Mouse (Mus musculus): ENCODE data around the gene Pard3b.

Gene Pard3b

DNA sequence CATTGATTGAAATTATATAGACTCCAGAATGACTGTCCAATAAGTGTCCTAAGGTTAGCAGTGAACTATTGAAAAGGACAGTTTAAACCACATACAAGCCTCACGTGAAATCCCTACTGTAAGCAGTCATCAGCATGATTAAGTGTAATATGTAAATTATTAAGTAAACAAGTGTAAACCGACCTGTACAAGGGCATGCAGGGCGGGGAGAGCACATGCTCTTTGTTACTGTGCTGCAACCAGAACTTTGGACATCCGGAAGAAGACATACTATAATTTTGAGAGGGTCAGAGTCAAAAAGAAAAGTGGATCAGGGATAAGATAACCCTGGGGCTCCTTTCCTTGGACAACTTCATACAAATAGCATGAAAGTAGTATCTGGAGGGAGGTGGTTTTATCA is 749.4 kb downstream of the Pard3b start:
- H3K27me3 ChIP-seq (ENCODE audit: insufficient read depth, low read length) = peaks cover 6% of the 10 kb centered on the region; the same call in 1 of the 2 replicates
- H3K9me3 ChIP-seq (ENCODE audit: low read length) = no peaks in the 10 kb centered on the region
- no peak overlapping the region for H3K4me3 ChIP-seq (replicated peaks; ENCODE audit: low read length)
- TF ChIP-seq NANOG (IDR thresholded peaks at IDR 0.05; ENCODE audit: borderline replicate concordance, low read length) = no peak
- TF ChIP-seq CTCF (conservative IDR thresholded peaks at IDR 0.05; ENCODE audit: low read length) = no peak
- no peak for TF ChIP-seq POU5F1 (IDR thresholded peaks at IDR 0.05; ENCODE audit: borderline replicate concordance, low read length)
- no peaks in the 10 kb centered on the region for H3K36me3 ChIP-seq (ENCODE audit: insufficient read depth, low read length)
- 0 out of 2 replicates have a peak, but pooled peaks cover 5% of the 10 kb centered on the region for H3K4me1 ChIP-seq (replicated peaks; ENCODE audit: low read depth, low read length)

DNA sequence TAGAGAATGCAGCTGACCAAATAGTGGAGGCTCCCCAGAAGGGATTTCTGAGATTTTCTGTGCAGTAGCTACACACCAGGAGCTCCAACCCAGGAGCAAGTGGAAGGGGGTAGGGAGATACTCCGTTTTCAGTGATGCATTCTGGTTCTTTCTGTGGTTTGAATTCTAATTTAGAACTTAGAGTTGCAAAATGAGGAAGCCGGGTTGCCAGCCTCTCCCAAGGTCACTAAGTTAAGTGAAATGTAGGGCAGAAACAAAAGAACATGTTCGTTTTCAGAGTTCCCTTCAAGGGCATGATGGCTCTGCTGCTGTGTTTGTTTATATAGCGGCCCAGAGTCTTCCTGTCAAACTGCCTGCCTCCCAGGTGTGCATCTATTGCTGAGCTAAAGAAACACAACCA is 754.2 kb downstream of the Pard3b start:
- TF ChIP-seq NANOG (IDR thresholded peaks at IDR 0.05; ENCODE audit: borderline replicate concordance, low read length) (no peak), CTCF (conservative IDR thresholded peaks at IDR 0.05; ENCODE audit: low read length) (no peak), POU5F1 (IDR thresholded peaks at IDR 0.05; ENCODE audit: borderline replicate concordance, low read length) (no peak)
- Histone ChIP-seq H3K36me3 (ENCODE audit: insufficient read depth, low read length) (no peaks in the 10 kb centered on the region), H3K4me1 (replicated peaks; ENCODE audit: low read depth, low read length) (peaks cover 13% of the 10 kb centered on the region), H3K27me3 (ENCODE audit: insufficient read depth, low read length) (0 out of 2 replicates have a peak, but pooled peaks cover 5% of the 10 kb centered on the region), H3K4me3 (replicated peaks; ENCODE audit: low read length) (no peak overlapping the region), H3K9me3 (ENCODE audit: low read length) (no peaks in the 10 kb centered on the region)

DNA sequence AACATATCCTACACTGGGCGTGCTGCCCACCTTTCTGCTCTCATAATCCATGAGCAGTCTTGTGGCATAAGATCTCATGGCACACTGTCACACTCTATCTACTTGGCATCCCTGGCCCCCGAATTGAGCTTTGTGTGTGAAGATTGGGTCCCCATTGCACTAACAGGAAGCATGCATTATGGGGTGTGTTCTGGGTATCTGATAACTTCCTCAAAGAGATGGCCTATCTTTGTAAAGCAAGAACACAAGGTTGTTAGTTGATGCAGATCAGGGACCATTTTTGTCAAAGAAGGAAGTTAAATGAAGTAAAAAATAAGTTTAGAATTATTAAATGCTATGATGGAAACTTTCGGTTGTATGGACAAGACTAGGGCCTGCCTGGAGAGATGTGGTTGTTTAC is 755.9 kb downstream of the Pard3b start:
- no peak overlapping the region for H3K4me3 ChIP-seq (replicated peaks; ENCODE audit: low read length)
- no peaks in the 10 kb centered on the region for H3K9me3 ChIP-seq (ENCODE audit: low read length)
- no peak for TF ChIP-seq POU5F1 (IDR thresholded peaks at IDR 0.05; ENCODE audit: borderline replicate concordance, low read length)
- no peak for TF ChIP-seq CTCF (conservative IDR thresholded peaks at IDR 0.05; ENCODE audit: low read length)
- TF ChIP-seq NANOG (IDR thresholded peaks at IDR 0.05; ENCODE audit: borderline replicate concordance, low read length) = no peak
- H3K36me3 ChIP-seq (ENCODE audit: insufficient read depth, low read length) = no peaks in the 10 kb centered on the region
- H3K4me1 ChIP-seq (replicated peaks; ENCODE audit: low read depth, low read length) = peaks cover 27% of the 10 kb centered on the region
- 0 out of 2 replicates have a peak, but pooled peaks cover 5% of the 10 kb centered on the region for H3K27me3 ChIP-seq (ENCODE audit: insufficient read depth, low read length)

DNA sequence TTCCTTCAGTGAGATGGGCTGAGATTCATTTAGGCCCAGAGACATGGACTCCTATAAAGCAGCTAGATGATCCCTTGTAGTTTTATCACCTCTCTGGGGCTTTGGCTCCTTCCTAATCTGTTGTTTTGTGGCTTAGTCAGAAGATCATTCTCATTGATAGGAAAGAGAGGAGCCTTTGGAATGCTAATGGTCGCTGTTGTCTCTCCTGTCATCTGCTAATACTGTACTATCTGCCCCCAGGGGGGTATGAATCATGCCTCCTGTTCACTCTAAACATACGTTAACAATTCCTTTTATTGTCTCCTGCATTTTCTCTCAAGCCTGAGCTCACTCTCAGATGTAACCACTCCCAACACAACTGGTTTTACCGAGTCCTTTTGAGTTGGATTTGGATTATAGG is 759.6 kb downstream of the Pard3b start:
- no peak for TF ChIP-seq CTCF (conservative IDR thresholded peaks at IDR 0.05; ENCODE audit: low read length)
- peak; percentile 94 for TF ChIP-seq NANOG (IDR thresholded peaks at IDR 0.05; ENCODE audit: borderline replicate concordance, low read length)
- peak; percentile 31; the same call in 1 of the 2 replicates for TF ChIP-seq POU5F1 (IDR thresholded peaks at IDR 0.05; ENCODE audit: borderline replicate concordance, low read length)
- H3K4me3 ChIP-seq (replicated peaks; ENCODE audit: low read length) = no peak overlapping the region
- H3K4me1 ChIP-seq (replicated peaks; ENCODE audit: low read depth, low read length) = peaks cover 23% of the 10 kb centered on the region

DNA sequence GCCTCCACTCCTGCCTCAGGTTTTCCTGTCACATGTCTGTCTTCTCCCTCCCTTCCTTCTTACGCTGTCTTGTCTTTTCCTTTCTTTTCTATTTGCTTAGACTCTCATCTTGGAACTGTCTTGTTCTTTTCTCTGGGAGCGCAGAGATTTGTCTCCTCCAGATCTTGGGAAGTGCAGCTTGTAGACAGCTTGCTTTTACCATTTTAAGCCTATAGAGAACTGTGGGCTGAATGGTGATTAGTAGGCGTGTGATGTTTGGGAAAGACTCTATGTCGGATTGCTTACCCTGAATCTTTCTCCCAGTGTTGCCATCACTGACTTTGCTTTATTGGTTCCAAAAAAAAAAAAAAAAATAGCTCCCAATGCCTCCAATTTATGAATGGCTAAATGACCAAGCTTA is 760.1 kb downstream of the Pard3b start:
- TF ChIP-seq CTCF (conservative IDR thresholded peaks at IDR 0.05; ENCODE audit: low read length) (no peak), POU5F1 (IDR thresholded peaks at IDR 0.05; ENCODE audit: borderline replicate concordance, low read length) (no peak), NANOG (IDR thresholded peaks at IDR 0.05; ENCODE audit: borderline replicate concordance, low read length) (no peak)
- Histone ChIP-seq H3K4me3 (replicated peaks; ENCODE audit: low read length) (no peak overlapping the region), H3K9me3 (ENCODE audit: low read length) (no peaks in the 10 kb centered on the region), H3K4me1 (replicated peaks; ENCODE audit: low read depth, low read length) (peaks cover 23% of the 10 kb centered on the region), H3K36me3 (ENCODE audit: insufficient read depth, low read length) (no peaks in the 10 kb centered on the region), H3K27me3 (ENCODE audit: insufficient read depth, low read length) (0 out of 2 replicates have a peak, but pooled peaks cover 3% of the 10 kb centered on the region)

More for the DNA sequence above, 759.6 kb downstream of the Pard3b start:
- no peaks in the 10 kb centered on the region for H3K36me3 ChIP-seq (ENCODE audit: insufficient read depth, low read length)
- 0 out of 2 replicates have a peak, but pooled peaks cover 3% of the 10 kb centered on the region for H3K27me3 ChIP-seq (ENCODE audit: insufficient read depth, low read length)
- H3K9me3 ChIP-seq (ENCODE audit: low read length) = no peaks in the 10 kb centered on the region

DNA sequence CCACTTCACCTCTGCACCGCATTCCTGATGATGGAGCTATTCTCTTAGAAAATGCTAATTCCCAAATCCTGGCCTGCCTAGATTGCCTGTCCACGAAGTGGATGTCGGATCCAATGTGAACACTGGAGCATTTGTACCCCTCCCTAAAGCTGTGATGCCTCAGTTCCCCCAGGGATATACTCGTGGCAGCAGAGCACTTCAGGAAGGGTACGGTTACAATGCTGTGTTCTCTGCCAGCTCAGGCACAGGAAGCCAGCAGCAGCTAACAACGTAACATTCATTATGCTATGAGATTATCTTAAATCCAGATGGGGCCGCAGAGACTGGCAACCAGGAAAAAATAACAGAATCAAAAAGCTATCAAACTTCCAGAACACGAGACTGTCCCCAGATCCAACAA is 766.4 kb downstream of the Pard3b start:
- no peak overlapping the region for H3K4me3 ChIP-seq (replicated peaks; ENCODE audit: low read length)
- no peaks in the 10 kb centered on the region for H3K9me3 ChIP-seq (ENCODE audit: low read length)
- TF ChIP-seq CTCF (conservative IDR thresholded peaks at IDR 0.05; ENCODE audit: low read length) (no peak), POU5F1 (IDR thresholded peaks at IDR 0.05; ENCODE audit: borderline replicate concordance, low read length) (no peak), NANOG (IDR thresholded peaks at IDR 0.05; ENCODE audit: borderline replicate concordance, low read length) (no peak)
- H3K36me3 ChIP-seq (ENCODE audit: insufficient read depth, low read length) = no peaks in the 10 kb centered on the region
- no peaks in the 10 kb centered on the region for H3K4me1 ChIP-seq (replicated peaks; ENCODE audit: low read depth, low read length)
- H3K27me3 ChIP-seq (ENCODE audit: insufficient read depth, low read length) = no peaks in the 10 kb centered on the region; the same call in 1 of the 2 replicates

DNA sequence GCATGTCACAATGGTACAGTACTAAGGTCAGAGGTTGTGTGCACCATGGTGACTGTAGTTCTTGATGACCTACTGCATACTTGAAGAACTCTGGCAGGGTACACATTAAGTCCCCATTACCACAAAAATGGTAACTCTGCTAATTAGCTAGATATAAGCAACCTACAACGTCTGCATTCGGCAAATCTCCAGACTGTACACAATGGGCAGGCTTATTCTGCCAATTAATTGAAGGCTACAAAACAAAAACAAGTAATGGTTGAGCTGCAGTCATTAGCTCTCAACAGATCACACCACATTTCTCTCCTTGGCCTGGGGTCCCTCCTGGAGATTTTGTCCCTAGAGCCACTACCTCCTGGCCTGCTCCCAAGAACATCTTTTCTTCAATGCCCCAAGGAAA is 772.7 kb downstream of the Pard3b start:
- no peak overlapping the region for H3K4me3 ChIP-seq (replicated peaks; ENCODE audit: low read length)
- H3K9me3 ChIP-seq (ENCODE audit: low read length) = no peaks in the 10 kb centered on the region

DNA sequence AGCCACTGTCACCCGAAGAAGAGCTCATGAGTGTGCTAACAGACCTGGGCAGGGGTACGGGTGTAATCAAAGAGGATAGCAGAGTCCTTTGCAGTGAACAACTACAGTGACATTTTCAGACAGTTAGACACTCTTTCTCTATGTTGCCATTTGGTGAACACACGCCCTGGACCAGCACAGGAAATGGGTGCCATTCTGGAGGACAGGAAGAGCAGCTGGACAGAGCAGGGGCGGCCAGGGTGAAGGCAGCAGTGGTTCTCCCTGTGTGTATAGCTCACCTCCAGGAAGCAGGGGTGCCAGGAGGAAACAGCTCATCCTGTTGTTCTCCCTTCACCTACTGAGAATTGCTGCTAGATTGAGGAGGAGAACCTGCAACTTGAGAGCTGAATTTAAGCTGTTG is 773.4 kb downstream of the Pard3b start:
- Histone ChIP-seq H3K9me3 (ENCODE audit: low read length) (no peaks in the 10 kb centered on the region), H3K27me3 (ENCODE audit: insufficient read depth, low read length) (no peaks in the 10 kb centered on the region), H3K4me1 (replicated peaks; ENCODE audit: low read depth, low read length) (no peaks in the 10 kb centered on the region), H3K36me3 (ENCODE audit: insufficient read depth, low read length) (no peaks in the 10 kb centered on the region), H3K4me3 (replicated peaks; ENCODE audit: low read length) (no peak overlapping the region)
- TF ChIP-seq NANOG (IDR thresholded peaks at IDR 0.05; ENCODE audit: borderline replicate concordance, low read length) = no peak
- no peak for TF ChIP-seq POU5F1 (IDR thresholded peaks at IDR 0.05; ENCODE audit: borderline replicate concordance, low read length)
- no peak for TF ChIP-seq CTCF (conservative IDR thresholded peaks at IDR 0.05; ENCODE audit: low read length)

More for the DNA sequence above, 772.7 kb downstream of the Pard3b start:
- no peak for TF ChIP-seq POU5F1 (IDR thresholded peaks at IDR 0.05; ENCODE audit: borderline replicate concordance, low read length)
- TF ChIP-seq NANOG (IDR thresholded peaks at IDR 0.05; ENCODE audit: borderline replicate concordance, low read length) = no peak
- TF ChIP-seq CTCF (conservative IDR thresholded peaks at IDR 0.05; ENCODE audit: low read length) = no peak
- H3K36me3 ChIP-seq (ENCODE audit: insufficient read depth, low read length) = no peaks in the 10 kb centered on the region
- H3K4me1 ChIP-seq (replicated peaks; ENCODE audit: low read depth, low read length) = no peaks in the 10 kb centered on the region
- no peaks in the 10 kb centered on the region for H3K27me3 ChIP-seq (ENCODE audit: insufficient read depth, low read length)

DNA sequence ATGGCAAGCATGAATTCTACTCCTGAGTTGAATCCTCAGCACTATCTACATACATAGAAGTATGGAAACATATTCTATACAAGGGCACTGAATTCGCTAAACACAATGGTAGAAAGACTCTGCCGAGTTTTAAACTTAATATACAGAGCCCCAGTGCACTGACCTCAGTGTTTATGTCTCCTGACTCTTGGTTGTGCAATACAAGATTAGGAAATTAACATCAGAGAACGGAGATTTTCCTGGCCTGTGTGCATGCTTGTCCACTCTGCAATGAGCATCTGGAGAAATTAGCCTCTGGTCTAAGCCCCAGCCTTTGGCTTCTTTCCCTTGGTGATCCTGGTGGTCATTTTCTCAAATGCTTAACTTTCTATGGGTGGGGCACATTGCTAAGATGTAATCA is 774.4 kb downstream of the Pard3b start:
- no peaks in the 10 kb centered on the region for H3K36me3 ChIP-seq (ENCODE audit: insufficient read depth, low read length)
- TF ChIP-seq POU5F1 (IDR thresholded peaks at IDR 0.05; ENCODE audit: borderline replicate concordance, low read length) (no peak), CTCF (conservative IDR thresholded peaks at IDR 0.05; ENCODE audit: low read length) (no peak), NANOG (IDR thresholded peaks at IDR 0.05; ENCODE audit: borderline replicate concordance, low read length) (no peak)
- no peaks in the 10 kb centered on the region for H3K9me3 ChIP-seq (ENCODE audit: low read length)
- no peaks in the 10 kb centered on the region for H3K27me3 ChIP-seq (ENCODE audit: insufficient read depth, low read length)
- no peaks in the 10 kb centered on the region for H3K4me1 ChIP-seq (replicated peaks; ENCODE audit: low read depth, low read length)
- H3K4me3 ChIP-seq (replicated peaks; ENCODE audit: low read length) = no peak overlapping the region
